Mouse (Mus musculus) embryonic facial prominence, embryonic 10.5 days (tissue): ENCODE data around the gene Rdh8. TPM values are rescaled to one million over a fixed set of nuclear protein-coding genes. Genes with fewer than 3 reads are reported as not detected.
A peak's percentile ranks its signal among the peaks of the same experiment; 100 is the strongest.
"Not testable (repeated sequence)": the region's sequence is repeated elsewhere in the genome, so short reads cannot be mapped to it uniquely, and the experiment has no call there.

Experiments used
- DNase-seq: peaks from one replicate; pipeline ENCODE4 v3.0.0-alpha.2; 2017; ENCODE audit warnings: low spot score
- H3K27ac ChIP-seq: fragments of 300-500 bp; sonication (generic); replicated peaks from 2 replicates; pipeline ENCODE4 v1.5.1; 2016; ENCODE audit warnings: mild to moderate bottlenecking
- H3K27me3 ChIP-seq: fragments of 300-500 bp; sonication (generic); replicated peaks from 2 replicates; pipeline ENCODE4 v1.6.1; 2016; ENCODE audit warnings: low read depth, mild to moderate bottlenecking; ENCODE audit not compliant: poor library complexity, severe bottlenecking
- H3K36me3 ChIP-seq: fragments of 300-500 bp; sonication (generic); replicated peaks from 2 replicates; pipeline ENCODE4 v1.6.1; 2016; ENCODE audit warnings: mild to moderate bottlenecking, moderate library complexity
- H3K4me1 ChIP-seq: fragments of 300-500 bp; sonication (generic); 2 replicates; pipeline ENCODE4 v1.6.1; 2016
- H3K4me3 ChIP-seq: fragments of 300-500 bp; sonication (generic); 2 replicates; pipeline ENCODE4 v1.5.1; 2016; ENCODE audit warnings: mild to moderate bottlenecking, moderate library complexity
- H3K9me3 ChIP-seq: fragments of 300-500 bp; sonication (generic); 2 replicates; pipeline ENCODE4 v1.6.1; 2016; ENCODE audit warnings: mild to moderate bottlenecking
- WGBS: fragments of 180-500 bp; shearing (Covaris S2); methylation state at CpG from one replicate; pipeline ENCODE4 v1.1.7; 2016; 5-methylcytosine and 5-hydroxymethylcytosine counted together
- polyA plus RNA-seq: library from polyadenylated mRNA; unstranded; fragments of >200 nt; fragmentation: Nextera tagmentation; extraction: Ambion mirVana; gene quantifications from 2 replicates; pipeline ENCODE4 v1.2.1, GENCODE M21; 2016

Gene Rdh8
- polyA plus RNA-seq, 1 experiment from 2014 or later, result not detected

GRCm38 (mm10) chr9:20812537-20813271 lies 5.6 kb upstream of the Rdh8 start:
- H3K36me3 ChIP-seq, result no peaks in the 10 kb centered on the region
- peaks cover 36% of the 10 kb centered on the region for H3K27me3 ChIP-seq
- peak; percentile 77 for DNase-seq
- no peaks in the 10 kb centered on the region for H3K9me3 ChIP-seq
- H3K4me1 ChIP-seq, result peaks cover 19% of the 10 kb centered on the region
- 18% methylated on average over 19 of the region's 19 CpGs for WGBS
- 0 out of 2 replicates have a peak overlapping the region, but pooled peaks have one; percentile 2 for H3K4me3 ChIP-seq
- H3K27ac ChIP-seq, result no peak overlapping the region

- H3K36me3 ChIP-seq, result no peaks in the 10 kb centered on the region
- WGBS, result 5% methylated on average over 29 of the region's 29 CpGs
- no peaks in the 10 kb centered on the region for H3K9me3 ChIP-seq
- H3K4me1 ChIP-seq, result peaks cover 19% of the 10 kb centered on the region
- peaks cover 36% of the 10 kb centered on the region for H3K27me3 ChIP-seq
- DNase-seq, result peak; percentile 74
- 0 out of 2 replicates have a peak within 1 kb of the TSS, but pooled peaks have one; percentile 6 for H3K27ac ChIP-seq
- H3K4me3 ChIP-seq, result peak within 1 kb of the TSS; percentile 51
Observed at GRCm38 (mm10) chr9:20814521-20815272, 3.6 kb upstream of the Rdh8 start, which contains the start of gene Col5a3. Gene Col5a3, minus strand, starts transcription at chr9:20815067.

DNA sequence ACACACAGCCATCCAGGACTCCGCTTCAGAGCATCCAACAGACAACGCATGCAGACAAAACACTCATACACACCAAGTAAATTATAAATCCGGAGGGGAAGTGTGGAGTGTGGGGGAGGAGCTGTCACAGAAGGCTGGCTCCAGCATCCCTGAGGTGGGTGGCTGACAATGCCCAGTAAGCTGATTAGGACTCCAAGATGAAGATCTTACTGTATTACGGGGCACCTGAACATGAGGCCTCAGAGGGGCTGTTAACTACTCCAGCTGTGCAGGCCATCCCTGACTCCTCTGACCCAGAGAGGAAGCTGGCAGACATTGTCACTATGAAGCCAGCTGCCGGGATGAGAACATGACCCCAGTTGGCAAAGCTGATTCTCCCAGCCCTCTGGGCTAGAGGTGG lies 1.7 kb downstream of the Rdh8 start:
- H3K36me3 ChIP-seq, result no peaks in the 10 kb centered on the region
- DNase-seq, result no peak
- H3K9me3 ChIP-seq, result no peaks in the 10 kb centered on the region
- WGBS, result 83% methylated on average over 5 of the region's 5 CpGs
- no peak overlapping the region for H3K4me3 ChIP-seq
- H3K27me3 ChIP-seq, result peaks cover 9% of the 10 kb centered on the region; the same call in 1 of the 2 replicates
- H3K4me1 ChIP-seq, result peaks cover 3% of the 10 kb centered on the region
- no peak overlapping the region for H3K27ac ChIP-seq

DNA sequence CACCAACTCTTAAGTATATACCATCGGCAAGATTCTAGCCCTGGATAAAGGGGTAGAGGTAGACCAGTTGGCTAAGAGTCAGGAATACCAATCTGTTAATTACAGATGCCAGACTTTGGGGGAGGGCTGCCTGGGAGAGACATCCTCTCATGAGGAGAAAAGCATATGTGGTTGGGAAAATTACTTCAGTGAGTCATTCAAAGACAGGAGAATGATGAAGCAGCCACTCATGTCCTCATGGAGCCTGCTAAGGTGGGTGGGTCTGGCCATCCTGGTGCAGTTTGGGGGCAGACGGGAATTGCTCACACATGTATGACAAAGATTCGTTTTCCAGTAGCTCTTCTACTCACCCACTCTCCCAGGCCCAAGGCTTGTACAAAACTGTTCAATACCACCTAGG lies 4.5 kb downstream of the Rdh8 start:
- H3K4me1 ChIP-seq, result no peaks in the 10 kb centered on the region
- H3K36me3 ChIP-seq, result no peaks in the 10 kb centered on the region
- DNase-seq, result no peak
- no peak overlapping the region for H3K27ac ChIP-seq
- no peak overlapping the region for H3K4me3 ChIP-seq
- WGBS, result 81% methylated on average over 3 of the region's 3 CpGs
- H3K27me3 ChIP-seq, result no peaks in the 10 kb centered on the region
- H3K9me3 ChIP-seq, result no peaks in the 10 kb centered on the region

GRCm38 (mm10) chr9:20825781-20826180 lies 7.5 kb downstream of the Rdh8 start:
- H3K4me1 ChIP-seq, result peaks cover 5% of the 10 kb centered on the region
- H3K9me3 ChIP-seq, result no peaks in the 10 kb centered on the region
- DNase-seq, result no peak
- H3K4me3 ChIP-seq, result no peak overlapping the region
- 74% methylated on average over 5 of the region's 5 CpGs for WGBS
- H3K27me3 ChIP-seq, result peaks cover 17% of the 10 kb centered on the region
- H3K27ac ChIP-seq, result no peak overlapping the region
- H3K36me3 ChIP-seq, result no peaks in the 10 kb centered on the region

DNA sequence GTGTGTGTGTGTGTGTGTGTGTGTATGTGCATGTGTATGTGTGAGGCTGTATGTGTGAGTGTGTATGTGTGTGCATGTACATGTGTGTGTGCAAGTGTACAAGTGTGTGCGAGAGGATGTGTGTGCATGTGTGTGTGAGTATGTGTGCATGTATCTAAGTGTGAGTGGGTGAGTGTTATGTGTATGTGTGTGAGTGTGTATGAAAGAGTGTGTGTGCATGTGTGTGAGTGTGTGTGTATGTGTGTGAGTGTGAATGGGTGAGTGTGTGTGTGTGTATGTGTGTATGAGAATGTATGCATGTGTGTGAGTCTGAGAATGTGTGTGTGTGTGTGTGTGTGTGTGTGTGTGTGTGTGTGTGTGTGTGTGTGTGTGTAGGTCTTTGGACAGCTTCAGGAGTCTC lies 9.8 kb downstream of the Rdh8 start:
- DNase-seq, result no peak

DNA sequence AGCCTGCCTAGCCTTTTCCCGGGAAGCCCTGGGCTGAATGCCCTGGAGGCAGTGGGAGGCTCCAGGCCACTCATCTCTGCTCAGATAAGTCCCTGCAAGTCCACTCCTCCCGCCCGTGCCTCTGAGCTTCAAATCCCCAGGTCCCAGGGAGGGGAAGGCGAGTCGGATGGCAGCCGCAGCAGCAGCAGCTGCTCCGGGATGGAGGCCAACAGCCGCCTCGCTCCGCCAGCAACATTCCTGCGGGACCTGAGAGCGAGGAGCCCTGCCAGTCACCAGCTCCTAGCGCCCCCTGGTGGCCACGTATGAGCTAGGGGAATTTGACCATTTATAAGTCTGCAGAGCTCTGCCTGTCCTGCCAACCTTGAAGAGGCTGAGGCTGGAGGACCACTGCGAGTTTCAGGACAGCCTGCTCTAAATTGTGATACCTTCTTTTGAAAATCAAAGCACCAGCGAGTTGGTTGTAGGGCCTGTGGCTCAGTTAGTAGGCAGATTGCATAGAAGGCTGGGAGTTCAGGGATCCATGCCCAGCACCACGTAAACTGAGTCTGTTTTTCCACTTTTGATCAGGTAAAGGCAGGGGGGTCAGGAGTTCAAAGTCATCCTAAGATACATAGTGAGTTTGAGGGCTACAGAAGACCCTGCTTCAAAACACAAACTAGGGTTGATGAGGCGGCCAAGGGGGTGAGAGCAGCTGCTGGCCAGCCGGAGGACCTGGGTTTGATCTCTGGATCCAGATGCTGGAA lies 12.8 kb downstream of the Rdh8 start:
- no peaks in the 10 kb centered on the region for H3K36me3 ChIP-seq
- DNase-seq, result peak; percentile 95
- 15% methylated on average over 19 of the region's 19 CpGs for WGBS
- peaks cover 31% of the 10 kb centered on the region for H3K27me3 ChIP-seq
- no peaks in the 10 kb centered on the region for H3K9me3 ChIP-seq
- peak overlapping the region; percentile 23; the same call in 1 of the 2 replicates for H3K4me3 ChIP-seq
- peak overlapping the region; percentile 48; the same call in 1 of the 2 replicates for H3K27ac ChIP-seq
- H3K4me1 ChIP-seq, result peaks cover 9% of the 10 kb centered on the region

More for the DNA sequence above, 9.8 kb downstream of the Rdh8 start:
- peaks cover 29% of the 10 kb centered on the region for H3K27me3 ChIP-seq
- no peaks in the 10 kb centered on the region for H3K9me3 ChIP-seq
- H3K27ac ChIP-seq, result no peak overlapping the region
- H3K4me1 ChIP-seq, result peaks cover 9% of the 10 kb centered on the region
- WGBS, result 93% methylated on average over 1 of the region's 1 CpGs
- H3K4me3 ChIP-seq, result no peak overlapping the region
- H3K36me3 ChIP-seq, result no peaks in the 10 kb centered on the region

GRCm38 (mm10) chr9:20834881-20835280 lies 16.6 kb downstream of the Rdh8 start:
- Histone ChIP-seq H3K9me3 (no peaks in the 10 kb centered on the region), H3K27me3 (peaks cover 23% of the 10 kb centered on the region), H3K27ac (no peak overlapping the region), H3K36me3 (no peaks in the 10 kb centered on the region), H3K4me3 (no peak overlapping the region), H3K4me1 (peaks cover 9% of the 10 kb centered on the region)
- WGBS, result 68% methylated on average over 1 of the region's 1 CpGs
- DNase-seq, result no peak

DNA sequence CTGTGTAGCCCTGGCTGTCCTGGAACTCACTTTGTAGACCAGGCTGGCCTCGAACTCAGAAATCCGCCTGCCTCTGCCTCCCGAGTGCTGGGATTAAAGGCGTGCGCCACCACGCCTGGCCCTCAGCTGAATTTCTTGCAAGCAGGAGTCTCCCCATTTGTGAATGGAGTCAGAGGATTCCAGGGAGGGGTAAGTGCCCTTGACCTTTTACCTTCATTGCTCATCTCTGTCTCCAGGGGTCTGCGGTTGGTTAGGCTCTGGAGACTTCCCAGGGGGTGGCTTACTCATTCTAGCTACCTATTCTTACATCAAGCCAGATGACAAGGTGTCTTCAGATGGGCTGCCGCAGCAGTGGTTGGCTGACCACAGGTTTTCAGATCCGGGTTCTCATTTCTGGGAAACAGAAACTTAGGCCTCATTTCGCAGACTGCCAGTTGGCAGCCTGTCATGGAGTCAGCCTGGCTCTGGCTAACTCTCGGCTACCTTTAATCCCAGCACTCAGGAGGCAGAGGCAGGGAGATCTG lies 17.2 kb downstream of the Rdh8 start:
- not testable (repeated sequence) for H3K27ac ChIP-seq, DNase-seq, H3K4me3 ChIP-seq, H3K36me3 ChIP-seq, H3K9me3 ChIP-seq, H3K4me1 ChIP-seq
- WGBS, result 87% methylated on average over 11 of the region's 11 CpGs
- H3K27me3 ChIP-seq, result peaks cover 17% of the 10 kb centered on the region

DNA sequence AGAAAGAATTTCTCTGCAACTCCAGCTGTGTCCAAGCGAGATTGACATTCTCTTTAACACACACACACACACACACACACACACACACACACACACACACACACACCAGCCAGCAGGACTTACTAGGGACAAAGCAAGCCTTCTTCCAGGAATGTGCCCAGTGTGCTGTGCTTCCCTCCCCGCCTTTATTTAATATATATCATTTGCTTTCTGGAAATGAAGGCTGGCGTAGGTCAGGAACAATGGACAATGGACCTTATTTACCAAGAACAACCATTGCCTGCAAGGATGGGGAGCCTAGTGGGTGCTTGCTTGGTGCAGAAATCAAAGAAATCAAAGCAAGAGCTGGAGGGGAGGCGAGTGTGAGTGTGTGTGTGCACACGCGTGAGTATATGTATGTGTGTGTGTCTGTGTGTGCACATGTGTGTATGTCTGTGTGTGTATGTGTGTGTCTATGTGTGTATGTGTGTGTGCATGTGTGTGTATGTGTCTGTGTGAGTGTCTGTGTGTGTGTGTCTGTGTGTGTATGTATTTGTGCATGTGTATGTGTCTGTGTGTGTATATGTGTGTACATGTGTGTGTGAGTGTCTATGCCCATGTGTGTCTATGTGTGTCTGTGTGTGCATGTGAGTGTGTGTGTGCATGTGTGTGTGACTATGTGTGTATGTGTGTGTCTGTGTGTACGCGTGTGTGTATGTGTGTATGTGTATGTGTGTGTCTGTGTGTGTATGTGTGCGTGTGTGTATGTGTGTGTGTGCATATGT lies 19.1 kb downstream of the Rdh8 start:
- Histone ChIP-seq H3K4me3 (no peak overlapping the region), H3K4me1 (no peaks in the 10 kb centered on the region), H3K36me3 (no peaks in the 10 kb centered on the region), H3K9me3 (no peaks in the 10 kb centered on the region), H3K27ac (no peak overlapping the region), H3K27me3 (peaks cover 10% of the 10 kb centered on the region)
- no peak for DNase-seq
- WGBS, result 77% methylated on average over 9 of the region's 9 CpGs

DNA sequence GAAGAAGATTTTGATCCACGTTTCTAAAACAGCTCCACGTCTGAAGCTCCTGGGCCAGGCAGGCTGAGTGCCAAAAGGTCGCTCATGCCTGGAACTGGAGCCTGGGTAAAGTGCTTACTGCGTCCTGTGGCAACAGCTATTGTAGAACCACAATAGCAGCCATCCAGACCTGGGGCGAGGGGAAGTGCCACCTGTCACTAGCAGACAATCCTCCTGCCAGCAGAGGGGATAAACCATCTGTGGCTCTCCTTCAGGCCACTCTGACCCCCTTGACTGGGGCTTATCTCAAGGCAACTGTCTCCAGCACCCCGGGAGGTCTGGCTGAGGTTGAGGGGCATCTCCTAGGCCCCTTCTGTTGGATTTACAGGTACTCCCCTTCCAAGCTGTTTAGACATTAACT lies 20.6 kb downstream of the Rdh8 start:
- Histone ChIP-seq H3K4me1 (no peaks in the 10 kb centered on the region), H3K27ac (no peak overlapping the region), H3K9me3 (no peaks in the 10 kb centered on the region), H3K36me3 (no peaks in the 10 kb centered on the region), H3K4me3 (no peak overlapping the region), H3K27me3 (no peaks in the 10 kb centered on the region)
- WGBS, result 62% methylated on average over 6 of the region's 6 CpGs
- no peak for DNase-seq

GRCm38 (mm10) chr9:20842211-20842610 lies 23.9 kb downstream of the Rdh8 start:
- Histone ChIP-seq H3K27ac (no peak overlapping the region), H3K4me1 (no peaks in the 10 kb centered on the region), H3K36me3 (no peaks in the 10 kb centered on the region), H3K27me3 (no peaks in the 10 kb centered on the region), H3K4me3 (no peak overlapping the region), H3K9me3 (no peaks in the 10 kb centered on the region)
- DNase-seq, result no peak
- 69% methylated on average over 4 of the region's 4 CpGs for WGBS
